Mouse (Mus musculus) limb, embryonic 13.5 days (tissue): ENCODE results near the gene Gm32742. TPM values are rescaled to one million over a fixed set of nuclear protein-coding genes. Genes with fewer than 3 reads are reported as not detected.

Experiments
- ATAC-seq: fragments of 200-750 bp; cut with Nextera tagmentation; 2 replicates; pipeline ENCODE4 v1.8.0; 2017; ENCODE audit warnings: low read depth, moderate number of reproducible peaks, moderate TSS enrichment; ENCODE audit not compliant: low FRiP score
- H3K27ac ChIP-seq: fragments of 300-500 bp; sonication (generic); 2 replicates; pipeline ENCODE4 v1.5.1; 2015; ENCODE audit warnings: inconsistent platforms, mild to moderate bottlenecking, moderate library complexity
- H3K27me3 ChIP-seq: fragments of 300-500 bp; sonication (generic); 2 replicates; pipeline ENCODE4 v1.6.1; 2015; ENCODE audit warnings: mild to moderate bottlenecking, inconsistent platforms
- H3K36me3 ChIP-seq: fragments of 300-500 bp; sonication (generic); 2 replicates; pipeline ENCODE4 v1.6.1; 2015; ENCODE audit warnings: inconsistent platforms, mild to moderate bottlenecking, moderate library complexity
- H3K4me1 ChIP-seq: fragments of 300-500 bp; sonication (generic); 2 replicates; pipeline ENCODE4 v1.6.1; 2015; ENCODE audit warnings: inconsistent platforms
- H3K4me2 ChIP-seq: fragments of 300-500 bp; sonication (generic); replicated peaks from 2 replicates; pipeline ENCODE4 v1.6.1; 2015; ENCODE audit warnings: inconsistent platforms, mild to moderate bottlenecking, moderate library complexity
- H3K4me3 ChIP-seq: fragments of 300-500 bp; sonication (generic); 2 replicates; pipeline ENCODE4 v1.5.1; 2015; ENCODE audit warnings: moderate library complexity, mild to moderate bottlenecking, inconsistent platforms
- H3K9ac ChIP-seq: fragments of 300-500 bp; sonication (generic); 2 replicates; pipeline ENCODE4 v1.6.1; 2015; ENCODE audit warnings: mild to moderate bottlenecking, inconsistent platforms
- H3K9me3 ChIP-seq: fragments of 300-500 bp; sonication (generic); 2 replicates; pipeline ENCODE4 v1.6.1; 2016; ENCODE audit warnings: inconsistent platforms
- WGBS: fragments of 180-500 bp; shearing (Covaris S2); methylation state at CpG from one replicate; pipeline ENCODE4 v1.1.7; 2015; 5-methylcytosine and 5-hydroxymethylcytosine counted together
- microRNA counts: library from miRNA; unstranded; fragments of <30 nt; microRNA quantifications from one replicate; lab custom pipeline; 2016
- microRNA-seq: library from miRNA; unstranded; fragments of <30 nt; microRNA quantifications from one replicate; pipeline ENCODE4, GENCODE M21; 2016
- polyA plus RNA-seq: library from polyadenylated mRNA; unstranded; fragments of >200 nt; fragmentation: Nextera tagmentation; extraction: Ambion mirVana; gene quantifications from 2 replicates; pipeline ENCODE4 v1.2.1, GENCODE M21; 2015

The Gm32742 gene
- polyA plus RNA-seq, 1 experiment from 2014 or later = not detected

DNA sequence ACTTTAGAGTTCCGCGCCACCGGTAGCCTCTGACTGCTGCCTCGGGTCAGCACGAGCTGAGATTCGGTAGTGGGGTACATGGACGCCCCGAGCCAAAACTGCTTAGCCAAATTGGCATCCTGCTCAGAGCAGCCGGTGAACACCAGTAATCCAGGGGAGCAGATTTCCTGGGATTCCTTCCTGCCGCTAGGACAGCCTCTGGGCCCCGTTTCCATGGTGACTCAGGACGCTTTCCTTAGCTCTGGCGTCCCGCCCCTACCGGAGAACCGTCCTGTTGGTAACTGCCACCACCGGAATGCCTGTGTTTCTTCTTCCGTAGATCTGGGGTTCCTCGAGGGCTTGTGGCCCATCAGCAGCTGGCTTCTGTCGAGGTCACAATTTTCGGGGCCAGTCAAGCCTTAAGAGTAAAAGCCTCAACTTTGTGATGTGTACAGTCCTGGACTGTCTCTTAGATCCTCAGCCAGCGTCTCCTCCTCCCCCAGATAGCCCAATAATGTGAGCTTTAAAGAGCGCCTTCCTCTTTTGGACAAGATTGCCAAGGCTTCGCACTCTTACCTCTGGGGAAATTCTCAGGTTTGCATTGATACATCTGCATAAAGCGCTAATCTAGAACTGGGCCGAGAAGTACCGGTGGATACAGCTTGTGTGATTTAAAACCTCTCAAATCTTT is 63.4 kb downstream of the Gm32742 start, which contains the start of gene 4833427G06Rik:
4833427G06Rik (minus strand) TSS at position 323 of the 670 bp plus-strand sequence.
- peaks cover 30% of the 10 kb centered on the region for H3K27me3 ChIP-seq
- WGBS = 4% methylated on average over 27 of the region's 27 CpGs
- no peaks in the 10 kb centered on the region for H3K9me3 ChIP-seq
- peak within 1 kb of the TSS; percentile 100 for H3K4me2 ChIP-seq
- peak within 1 kb of the TSS; percentile 61 for H3K4me3 ChIP-seq
- no peak within 1 kb of the TSS for H3K27ac ChIP-seq
- no peaks in the 10 kb centered on the region for H3K36me3 ChIP-seq
- peak; percentile 54; the same call in 1 of the 2 replicates for ATAC-seq
- H3K9ac ChIP-seq = 0 out of 2 replicates have a peak within 1 kb of the TSS, but pooled peaks have one; percentile 36
- peaks cover 13% of the 10 kb centered on the region for H3K4me1 ChIP-seq

DNA sequence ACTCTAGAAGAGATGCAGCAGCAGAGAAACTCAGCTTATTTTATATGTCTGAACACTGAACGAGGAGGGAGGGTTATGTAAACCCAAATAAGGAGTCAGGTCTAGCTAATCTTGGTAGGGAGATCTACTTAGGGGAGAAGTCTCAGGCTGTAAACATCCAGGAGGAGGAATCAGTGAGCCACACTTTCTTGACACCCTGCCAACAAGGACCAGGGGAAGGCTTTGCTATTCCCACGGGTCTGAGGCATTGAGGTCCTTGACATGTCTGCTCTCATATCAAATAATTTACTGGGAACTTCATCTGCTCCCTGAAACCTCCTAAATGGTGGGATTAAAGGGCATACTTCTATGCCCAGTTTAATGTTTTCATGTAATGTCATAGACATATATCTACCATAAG is 69.0 kb downstream of the Gm32742 start:
- Histone ChIP-seq H3K27me3 (peaks cover 9% of the 10 kb centered on the region; the same call in 1 of the 2 replicates), H3K4me1 (no peaks in the 10 kb centered on the region), H3K36me3 (no peaks in the 10 kb centered on the region), H3K27ac (no peak overlapping the region), H3K4me2 (no peak overlapping the region), H3K4me3 (no peak overlapping the region), H3K9ac (no peak overlapping the region), H3K9me3 (no peaks in the 10 kb centered on the region)
- WGBS = 51% methylated on average over 2 of the region's 2 CpGs
- no peak for ATAC-seq

DNA sequence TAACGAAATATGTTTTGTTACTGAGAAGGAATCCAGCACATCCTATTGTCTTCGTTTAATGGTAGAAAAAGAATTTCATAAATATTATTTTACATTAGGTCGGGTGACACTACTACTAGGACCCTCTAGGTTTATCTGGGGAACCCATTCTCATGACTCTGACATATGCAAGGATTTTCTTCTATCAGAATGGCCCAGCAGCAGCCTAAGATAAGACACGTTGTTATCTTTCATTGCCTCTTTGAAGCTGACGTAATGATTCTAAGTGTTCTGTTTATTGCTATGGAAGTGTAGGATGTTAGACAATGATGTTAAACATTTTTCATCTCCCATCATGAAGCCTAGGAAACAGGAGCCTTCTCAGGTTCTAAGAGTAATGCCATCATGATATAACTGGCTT is 71.6 kb downstream of the Gm32742 start:
- 62% methylated on average over 5 of the region's 5 CpGs for WGBS
- Histone ChIP-seq H3K4me2 (no peak overlapping the region), H3K36me3 (no peaks in the 10 kb centered on the region), H3K4me1 (no peaks in the 10 kb centered on the region), H3K27me3 (no peaks in the 10 kb centered on the region), H3K9ac (no peak overlapping the region), H3K4me3 (no peak overlapping the region), H3K9me3 (no peaks in the 10 kb centered on the region), H3K27ac (no peak overlapping the region)
- ATAC-seq = no peak

GRCm38 (mm10) chr9:51081614-51082013 is 83.7 kb downstream of the Gm32742 start:
- ATAC-seq = no peak
- H3K4me1 ChIP-seq = peaks cover 11% of the 10 kb centered on the region
- H3K36me3 ChIP-seq = no peaks in the 10 kb centered on the region
- H3K27ac ChIP-seq = no peak overlapping the region
- H3K9ac ChIP-seq = no peak overlapping the region
- no peak overlapping the region for H3K4me3 ChIP-seq
- H3K27me3 ChIP-seq = no peaks in the 10 kb centered on the region
- 81% methylated on average over 5 of the region's 5 CpGs for WGBS
- H3K4me2 ChIP-seq = no peak overlapping the region
- H3K9me3 ChIP-seq = no peaks in the 10 kb centered on the region

MicroRNAs within 50 kb of the gene (microRNA counts, 519-probe panel; counts per million panel counts)
- microRNA mmu-miR-34b-3p (lab: Ali Mortazavi, UCI) = 1,929 counts per million, percentile 23 among the panel's probes with 10 or more counts
- microRNA mmu-miR-34b-5p (lab: Ali Mortazavi, UCI) = 2,109 counts per million, percentile 28 among the panel's probes with 10 or more counts
- 4,148 counts per million, percentile 80 among the panel's probes with 10 or more counts for microRNA mmu-miR-34c (lab: Ali Mortazavi, UCI)

Small RNA genes within 50 kb of the gene (microRNA-seq; reads per million reads assigned to microRNA genes)
- gene Mir34b (26.1 reads per million, percentile 38 among the genes with 10 or more reads in this experiment), gene Mir34c (623 reads per million, percentile 71 among the genes with 10 or more reads in this experiment)

Other genes starting within 250 kb of the Gm32742 start
- 15.1 and 17.9 TPM in 2 replicates for gene Sik2, start 156.4 kb downstream of the Gm32742 start, polyA plus RNA-seq
- gene Btg4, start 104.6 kb downstream of the Gm32742 start, polyA plus RNA-seq = not detected in 2 replicates
- 8.4 and 8.6 TPM in 2 replicates for gene Layn, start 88.4 kb downstream of the Gm32742 start, polyA plus RNA-seq
- not detected in 2 replicates for gene 4833427G06Rik, start 63.4 kb downstream of the Gm32742 start, polyA plus RNA-seq
- gene Pou2af1, start 48.2 kb upstream of the Gm32742 start, polyA plus RNA-seq = not detected in 2 replicates
- 3.0 and 3.3 TPM in 2 replicates for gene Colca2, start 113.1 kb upstream of the Gm32742 start, polyA plus RNA-seq
- 0.60 and 0.67 TPM in 2 replicates for gene 1810046K07Rik, start 163.4 kb upstream of the Gm32742 start, polyA plus RNA-seq